Mouse (Mus musculus): ENCODE measurements around the gene Cox6b2. TPM values are rescaled to one million over a fixed set of nuclear protein-coding genes. Genes with fewer than 3 reads are reported as not detected.
A peak's percentile ranks its signal among the peaks of the same experiment; 100 is the strongest.
"Not testable (repeated sequence)": the region's sequence is repeated elsewhere in the genome, so short reads cannot be mapped to it uniquely, and the experiment has no call there.

The Cox6b2 gene
- 34.5 and 36.6 TPM in 2 replicates for polyA plus RNA-seq (2014; fragmentation: Nextera tagmentation; extraction: Ambion mirVana)

DNA sequence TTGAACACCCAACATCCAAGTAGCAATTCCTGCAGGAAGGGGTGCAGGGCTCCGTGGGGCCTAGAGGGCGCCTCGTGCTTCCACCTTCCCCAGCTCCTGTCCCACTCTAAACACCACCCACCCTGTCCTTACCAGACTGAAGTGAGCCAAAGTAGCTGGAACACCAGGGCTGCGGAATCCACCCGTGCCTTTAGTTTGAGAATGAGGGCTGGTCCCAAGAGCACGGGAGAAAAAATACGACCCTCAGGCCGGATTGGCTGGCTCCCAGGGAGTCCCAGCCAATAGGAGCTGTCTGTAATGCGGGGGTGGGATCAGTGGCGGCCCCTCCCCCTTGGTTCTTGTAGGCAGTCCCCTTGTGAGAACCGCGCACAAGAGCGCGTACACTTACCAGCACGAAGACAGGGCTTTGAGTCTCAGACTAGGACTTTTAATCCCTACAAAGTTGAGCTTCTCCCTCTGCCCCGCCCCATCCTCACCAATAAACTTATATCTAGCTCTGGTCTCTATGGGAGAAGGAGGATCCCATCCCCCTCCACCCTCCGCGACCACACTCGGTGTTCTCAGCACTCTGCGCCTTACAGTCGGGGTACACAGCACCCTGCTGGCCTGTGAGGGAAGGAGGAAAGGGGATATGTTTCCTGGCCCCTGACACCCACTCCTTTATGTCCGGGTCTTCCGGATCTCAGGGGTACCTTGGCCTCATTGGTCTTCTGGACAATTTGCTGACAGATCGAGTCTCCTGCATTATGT lies at the start of gene Cox6b2:
TSS of gene Cox6b2 (minus strand) at position 274 of the 750 bp plus-strand sequence.
- Histone ChIP-seq H3K4me1 (ENCODE audit: control insufficient read depth, insufficient read depth, low read length) (peaks cover 12% of the 10 kb centered on the region), H3K9me3 (ENCODE audit: control insufficient read depth, low read length) (no peaks in the 10 kb centered on the region), H3K27me3 (ENCODE audit: control insufficient read depth, insufficient read depth, low read length) (no peaks in the 10 kb centered on the region), H3K4me2 (peak within 1 kb of the TSS; percentile 51), H3K36me3 (ENCODE audit: control insufficient read depth, insufficient read depth, low read length) (no peaks in the 10 kb centered on the region), H3K9ac (ENCODE audit: low read length) (peak within 1 kb of the TSS; percentile 51), H3K4me3 (ENCODE audit: low read depth, low read length) (peak within 1 kb of the TSS; percentile 30), H3K27ac (ENCODE audit: low read depth, low read length) (no peak within 1 kb of the TSS)
- peak; percentile 98 for DNase-seq (ENCODE audit: low spot score, missing footprints)
- ATAC-seq (ENCODE audit: low FRiP score), result peak; percentile 94
- WGBS, result 4% methylated on average over 24 of the region's 24 CpGs

DNA sequence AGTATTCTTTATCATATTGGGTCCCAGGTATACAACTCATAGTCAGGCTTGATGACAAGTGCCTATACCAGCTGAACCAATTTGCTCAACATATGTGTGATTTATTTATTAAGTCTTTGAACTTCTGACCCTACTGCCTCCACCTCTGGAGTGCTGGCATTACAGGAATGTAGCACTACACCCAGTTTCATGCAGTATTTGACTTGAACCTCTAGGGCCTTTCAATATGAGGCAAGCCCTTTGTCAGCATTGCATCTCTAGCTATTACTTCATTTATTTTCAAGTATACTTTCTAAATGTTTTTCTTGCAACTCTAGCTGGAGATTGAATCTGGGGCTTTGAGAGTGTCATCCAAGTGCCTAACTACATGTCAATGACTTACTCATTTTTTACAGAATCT lies 49.4 kb upstream of the Cox6b2 start:
- Histone ChIP-seq H3K27ac (ENCODE audit: low read depth, low read length) (no peak overlapping the region), H3K36me3 (ENCODE audit: control insufficient read depth, insufficient read depth, low read length) (peaks cover 8% of the 10 kb centered on the region), H3K9ac (ENCODE audit: low read length) (no peak overlapping the region), H3K9me3 (ENCODE audit: control insufficient read depth, low read length) (no peaks in the 10 kb centered on the region), H3K4me3 (ENCODE audit: low read depth, low read length) (no peak overlapping the region), H3K4me1 (ENCODE audit: control insufficient read depth, insufficient read depth, low read length) (no peaks in the 10 kb centered on the region), H3K27me3 (ENCODE audit: control insufficient read depth, insufficient read depth, low read length) (no peaks in the 10 kb centered on the region), H3K4me2 (no peak overlapping the region)
- DNase-seq (ENCODE audit: low spot score, missing footprints) (no peak), ATAC-seq (ENCODE audit: low FRiP score) (no peak)

DNA sequence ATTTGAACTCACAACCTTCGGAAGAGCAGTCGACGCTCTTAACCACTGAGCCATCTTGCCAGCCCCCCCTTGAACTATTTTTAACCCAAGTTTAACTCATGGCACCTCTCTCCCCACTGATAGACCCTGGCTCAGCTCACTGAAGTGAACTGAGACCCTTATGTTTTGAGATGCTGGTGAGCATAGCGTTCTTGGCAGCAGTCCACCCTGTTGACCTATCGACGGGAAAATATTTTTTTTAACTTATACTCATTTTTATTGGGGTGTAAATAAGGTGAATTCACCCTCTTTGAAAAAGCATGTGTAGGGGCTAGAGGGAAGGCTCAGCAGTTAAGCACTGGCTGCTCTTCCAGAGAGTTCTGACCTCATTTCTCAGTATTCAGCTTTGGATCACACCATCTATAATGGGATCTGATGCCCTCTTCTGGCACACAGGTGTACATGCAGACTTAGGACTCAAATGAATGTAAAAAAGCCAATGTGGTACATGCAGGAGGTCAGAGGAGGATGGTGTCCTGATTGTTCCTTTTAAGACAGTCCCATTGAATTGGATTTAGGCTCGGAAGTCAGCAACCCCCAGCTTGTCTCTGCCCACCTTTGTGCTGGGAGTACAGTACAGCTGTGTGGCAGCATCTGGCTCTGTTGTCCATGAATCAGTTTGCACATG lies 43.0 kb upstream of the Cox6b2 start:
- H3K27me3 ChIP-seq (ENCODE audit: control insufficient read depth, insufficient read depth, low read length), result no peaks in the 10 kb centered on the region
- H3K4me3 ChIP-seq (ENCODE audit: low read depth, low read length), result no peak overlapping the region
- no peak for ATAC-seq (ENCODE audit: low FRiP score)
- no peaks in the 10 kb centered on the region for H3K9me3 ChIP-seq (ENCODE audit: control insufficient read depth, low read length)
- peaks cover 13% of the 10 kb centered on the region for H3K36me3 ChIP-seq (ENCODE audit: control insufficient read depth, insufficient read depth, low read length)
- DNase-seq (ENCODE audit: low spot score, missing footprints), result peak; percentile 83
- WGBS, result 75% methylated on average over 7 of the region's 7 CpGs
- H3K27ac ChIP-seq (ENCODE audit: low read depth, low read length), result no peak overlapping the region
- no peak overlapping the region for H3K9ac ChIP-seq (ENCODE audit: low read length)
- no peak overlapping the region for H3K4me2 ChIP-seq
- peaks cover 6% of the 10 kb centered on the region for H3K4me1 ChIP-seq (ENCODE audit: control insufficient read depth, insufficient read depth, low read length)

DNA sequence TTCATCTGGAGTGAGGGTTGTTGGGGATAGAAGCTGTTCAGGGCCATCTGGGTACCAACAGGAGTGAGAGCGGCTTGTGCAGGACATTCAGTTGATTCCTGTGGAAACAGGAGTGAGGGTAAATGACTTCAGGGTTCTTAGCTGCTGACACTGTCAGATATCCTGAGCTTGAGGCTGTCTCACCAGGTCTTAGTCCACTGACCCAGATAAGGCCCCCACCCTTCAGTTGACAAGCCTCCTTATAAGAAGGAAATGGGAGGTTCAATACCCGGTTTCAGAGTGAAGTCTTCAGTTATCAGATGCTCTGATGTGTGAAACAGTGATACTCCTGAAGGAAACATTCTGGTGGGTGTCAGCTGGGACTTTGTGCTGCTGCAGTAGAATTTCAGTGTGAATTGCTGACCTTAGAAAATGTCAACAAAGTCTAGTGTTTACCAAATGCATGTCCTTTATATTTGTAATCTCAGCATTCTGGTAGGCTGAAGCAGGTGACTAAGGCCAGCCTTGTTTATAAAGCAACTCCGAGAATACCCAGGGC lies 41.8 kb upstream of the Cox6b2 start:
- ATAC-seq (ENCODE audit: low FRiP score), result no peak
- Histone ChIP-seq H3K4me2 (no peak overlapping the region), H3K4me1 (ENCODE audit: control insufficient read depth, insufficient read depth, low read length) (peaks cover 6% of the 10 kb centered on the region), H3K27ac (ENCODE audit: low read depth, low read length) (no peak overlapping the region), H3K36me3 (ENCODE audit: control insufficient read depth, insufficient read depth, low read length) (peaks cover 13% of the 10 kb centered on the region), H3K9me3 (ENCODE audit: control insufficient read depth, low read length) (no peaks in the 10 kb centered on the region), H3K4me3 (ENCODE audit: low read depth, low read length) (no peak overlapping the region), H3K27me3 (ENCODE audit: control insufficient read depth, insufficient read depth, low read length) (peaks cover 3% of the 10 kb centered on the region; the same call in 1 of the 2 replicates), H3K9ac (ENCODE audit: low read length) (no peak overlapping the region)
- no peak for DNase-seq (ENCODE audit: low spot score, missing footprints)
- WGBS, result 84% methylated on average over 3 of the region's 3 CpGs

DNA sequence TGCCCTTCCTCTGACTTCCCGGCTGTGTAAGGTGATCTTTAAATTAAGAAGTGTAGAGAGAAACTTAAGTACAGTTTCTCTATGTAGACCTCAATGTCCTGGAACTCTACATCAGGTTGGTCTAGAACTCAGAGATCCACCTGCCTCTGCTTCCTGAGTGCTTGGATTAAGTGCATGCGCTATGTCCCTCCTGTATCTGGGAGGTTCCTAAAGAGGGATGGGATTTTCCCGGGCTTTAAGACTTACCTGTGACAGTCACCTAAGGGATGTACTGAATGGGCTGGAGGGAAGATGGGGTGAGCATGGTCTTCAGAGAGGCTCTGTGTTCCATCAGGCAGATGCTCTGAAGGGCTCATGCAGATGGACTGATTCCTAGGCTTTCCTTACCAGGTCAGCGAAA lies 40.8 kb upstream of the Cox6b2 start:
- ATAC-seq (ENCODE audit: low FRiP score) (no peak), DNase-seq (ENCODE audit: low spot score, missing footprints) (no peak)
- Histone ChIP-seq H3K4me3 (ENCODE audit: low read depth, low read length) (peak overlapping the region; percentile 70), H3K4me1 (ENCODE audit: control insufficient read depth, insufficient read depth, low read length) (peaks cover 9% of the 10 kb centered on the region), H3K4me2 (peak overlapping the region; percentile 76), H3K9me3 (ENCODE audit: control insufficient read depth, low read length) (no peaks in the 10 kb centered on the region), H3K36me3 (ENCODE audit: control insufficient read depth, insufficient read depth, low read length) (peaks cover 13% of the 10 kb centered on the region), H3K9ac (ENCODE audit: low read length) (peak overlapping the region; percentile 92), H3K27me3 (ENCODE audit: control insufficient read depth, insufficient read depth, low read length) (peaks cover 6% of the 10 kb centered on the region; the same call in 1 of the 2 replicates), H3K27ac (ENCODE audit: low read depth, low read length) (no peak overlapping the region)
- WGBS, result 41% methylated on average over 4 of the region's 4 CpGs

- H3K4me2 ChIP-seq, result peak overlapping the region; percentile 76
- H3K9ac ChIP-seq (ENCODE audit: low read length), result peak overlapping the region; percentile 92
- DNase-seq (ENCODE audit: low spot score, missing footprints); H3K9me3 ChIP-seq (ENCODE audit: control insufficient read depth, low read length); ATAC-seq (ENCODE audit: low FRiP score): not testable (repeated sequence)
- H3K27ac ChIP-seq (ENCODE audit: low read depth, low read length), result peak overlapping the region; percentile 78
- H3K4me1 ChIP-seq (ENCODE audit: control insufficient read depth, insufficient read depth, low read length), result peaks cover 13% of the 10 kb centered on the region
- H3K27me3 ChIP-seq (ENCODE audit: control insufficient read depth, insufficient read depth, low read length), result peaks cover 10% of the 10 kb centered on the region; the same call in 1 of the 2 replicates
- H3K36me3 ChIP-seq (ENCODE audit: control insufficient read depth, insufficient read depth, low read length), result peaks cover 13% of the 10 kb centered on the region
- peak overlapping the region; percentile 70 for H3K4me3 ChIP-seq (ENCODE audit: low read depth, low read length)
- under 1% methylated on average over 30 of the region's 31 CpGs for WGBS
These were observed 40.4 kb upstream of the Cox6b2 start for GRCm38 (mm10) chr7:4793248-4793647.

GRCm38 (mm10) chr7:4792278-4793212 lies 39.7 kb upstream of the Cox6b2 start, which contains the start of gene Rpl28:
TSS of gene Rpl28 (plus strand) at chr7:4792874.
- peaks cover 13% of the 10 kb centered on the region for H3K4me1 ChIP-seq (ENCODE audit: control insufficient read depth, insufficient read depth, low read length)
- DNase-seq (ENCODE audit: low spot score, missing footprints) (peak; percentile 99), ATAC-seq (ENCODE audit: low FRiP score) (peak; percentile 92)
- H3K9me3 ChIP-seq (ENCODE audit: control insufficient read depth, low read length), result no peaks in the 10 kb centered on the region
- peak within 1 kb of the TSS; percentile 70 for H3K4me3 ChIP-seq (ENCODE audit: low read depth, low read length)
- H3K4me2 ChIP-seq, result peak within 1 kb of the TSS; percentile 76
- WGBS, result 2% methylated on average over 54 of the region's 54 CpGs
- H3K27ac ChIP-seq (ENCODE audit: low read depth, low read length), result peak within 1 kb of the TSS; percentile 78
- peaks cover 13% of the 10 kb centered on the region for H3K36me3 ChIP-seq (ENCODE audit: control insufficient read depth, insufficient read depth, low read length)
- H3K9ac ChIP-seq (ENCODE audit: low read length), result peak within 1 kb of the TSS; percentile 92
- peaks cover 11% of the 10 kb centered on the region; the same call in 1 of the 2 replicates for H3K27me3 ChIP-seq (ENCODE audit: control insufficient read depth, insufficient read depth, low read length)

- peak within 1 kb of the TSS; percentile 51 for H3K4me3 ChIP-seq (ENCODE audit: low read depth, low read length)
- ATAC-seq (ENCODE audit: low FRiP score), result peak; percentile 6; the same call in 1 of the 2 replicates
These were observed 36.6 kb upstream of the Cox6b2 start, which contains the start of gene Tmem238 for GRCm38 (mm10) chr7:4789436-4789935. TSS of gene Tmem238 (minus strand) at chr7:4789656.

More at GRCm38 (mm10) chr7:4789436-4789935, 36.6 kb upstream of the Cox6b2 start, which contains the start of gene Tmem238:
- H3K4me1 ChIP-seq (ENCODE audit: control insufficient read depth, insufficient read depth, low read length), result peaks cover 13% of the 10 kb centered on the region
- peaks cover 5% of the 10 kb centered on the region for H3K36me3 ChIP-seq (ENCODE audit: control insufficient read depth, insufficient read depth, low read length)
- peaks cover 11% of the 10 kb centered on the region; the same call in 1 of the 2 replicates for H3K27me3 ChIP-seq (ENCODE audit: control insufficient read depth, insufficient read depth, low read length)
- H3K27ac ChIP-seq (ENCODE audit: low read depth, low read length), result peak within 1 kb of the TSS; percentile 35; the same call in 1 of the 2 replicates
- peak within 1 kb of the TSS; percentile 83 for H3K9ac ChIP-seq (ENCODE audit: low read length)
- no peaks in the 10 kb centered on the region for H3K9me3 ChIP-seq (ENCODE audit: control insufficient read depth, low read length)
- WGBS, result 9% methylated on average over 40 of the region's 40 CpGs
- H3K4me2 ChIP-seq, result peak within 1 kb of the TSS; percentile 84
- DNase-seq (ENCODE audit: low spot score, missing footprints), result no peak

Data from midbrain, embryonic 11.5 days (tissue).